Mouse (Mus musculus): ENCODE measurements around the gene Colgalt1. TPM values are rescaled to one million over a fixed set of nuclear protein-coding genes. Genes with fewer than 3 reads are reported as not detected.

The Colgalt1 gene
- polyA plus RNA-seq, 1 experiment from 2014 or later = 45.2 TPM

- Histone ChIP-seq H3K9me3 (replicated peaks; ENCODE audit: control insufficient read depth, low read length) (no peaks in the 10 kb centered on the region), H3K27ac (replicated peaks; ENCODE audit: low read depth, low read length) (peak overlapping the region; percentile 94), H3K4me1 (ENCODE audit: control insufficient read depth, insufficient read depth, low read length) (peaks cover 3% of the 10 kb centered on the region; the same call in 1 of the 2 replicates), H3K9ac (replicated peaks; ENCODE audit: low read length) (peak overlapping the region; percentile 94), H3K4me3 (ENCODE audit: low read depth, low read length) (peak overlapping the region; percentile 84), H3K36me3 (replicated peaks; ENCODE audit: control insufficient read depth, insufficient read depth, low read depth, low read length) (no peaks in the 10 kb centered on the region), H3K27me3 (ENCODE audit: control insufficient read depth, insufficient read depth, low read length) (no peaks in the 10 kb centered on the region), H3K4me2 (ENCODE audit: low read depth, low read length) (peak overlapping the region; percentile 78)
- WGBS = 5% methylated on average over 60 of the region's 60 CpGs
- ATAC-seq (replicated peaks; ENCODE audit: insufficient number of reproducible peaks, low FRiP score, low TSS enrichment, low read depth) (peak; percentile 49; the same call in 1 of the 2 replicates), DNase-seq (ENCODE audit: low spot score) (peak; percentile 59)
These were observed 18.2 kb upstream of the Colgalt1 start for GRCm38 (mm10) chr8:71592374-71593170.

- no peak overlapping the region for H3K27ac ChIP-seq (replicated peaks; ENCODE audit: low read depth, low read length)
- no peaks in the 10 kb centered on the region for H3K36me3 ChIP-seq (replicated peaks; ENCODE audit: control insufficient read depth, insufficient read depth, low read depth, low read length)
- DNase-seq (ENCODE audit: low spot score) = no peak
- no peak overlapping the region for H3K4me2 ChIP-seq (ENCODE audit: low read depth, low read length)
- peaks cover 3% of the 10 kb centered on the region; the same call in 1 of the 2 replicates for H3K4me1 ChIP-seq (ENCODE audit: control insufficient read depth, insufficient read depth, low read length)
- H3K9ac ChIP-seq (replicated peaks; ENCODE audit: low read length) = no peak overlapping the region
- H3K9me3 ChIP-seq (replicated peaks; ENCODE audit: control insufficient read depth, low read length) = no peaks in the 10 kb centered on the region
- ATAC-seq (replicated peaks; ENCODE audit: insufficient number of reproducible peaks, low FRiP score, low TSS enrichment, low read depth) = no peak
- H3K4me3 ChIP-seq (ENCODE audit: low read depth, low read length) = no peak overlapping the region; the same call in 1 of the 2 replicates
- WGBS = 91% methylated on average over 8 of the region's 8 CpGs
- H3K27me3 ChIP-seq (ENCODE audit: control insufficient read depth, insufficient read depth, low read length) = no peaks in the 10 kb centered on the region
These were observed 17.1 kb upstream of the Colgalt1 start for GRCm38 (mm10) chr8:71593556-71594323.

GRCm38 (mm10) chr8:71594324-71594722 lies 16.5 kb upstream of the Colgalt1 start:
- Histone ChIP-seq H3K36me3 (replicated peaks; ENCODE audit: control insufficient read depth, insufficient read depth, low read depth, low read length) (no peaks in the 10 kb centered on the region), H3K27ac (replicated peaks; ENCODE audit: low read depth, low read length) (no peak overlapping the region), H3K9ac (replicated peaks; ENCODE audit: low read length) (no peak overlapping the region; the same call in 1 of the 2 replicates), H3K4me1 (ENCODE audit: control insufficient read depth, insufficient read depth, low read length) (peaks cover 3% of the 10 kb centered on the region; the same call in 1 of the 2 replicates), H3K4me3 (ENCODE audit: low read depth, low read length) (no peak overlapping the region; the same call in 1 of the 2 replicates), H3K9me3 (replicated peaks; ENCODE audit: control insufficient read depth, low read length) (no peaks in the 10 kb centered on the region), H3K4me2 (ENCODE audit: low read depth, low read length) (no peak overlapping the region), H3K27me3 (ENCODE audit: control insufficient read depth, insufficient read depth, low read length) (no peaks in the 10 kb centered on the region)
- ATAC-seq (replicated peaks; ENCODE audit: insufficient number of reproducible peaks, low FRiP score, low TSS enrichment, low read depth) (no peak), DNase-seq (ENCODE audit: low spot score) (no peak)
- 85% methylated on average over 4 of the region's 4 CpGs for WGBS

DNA sequence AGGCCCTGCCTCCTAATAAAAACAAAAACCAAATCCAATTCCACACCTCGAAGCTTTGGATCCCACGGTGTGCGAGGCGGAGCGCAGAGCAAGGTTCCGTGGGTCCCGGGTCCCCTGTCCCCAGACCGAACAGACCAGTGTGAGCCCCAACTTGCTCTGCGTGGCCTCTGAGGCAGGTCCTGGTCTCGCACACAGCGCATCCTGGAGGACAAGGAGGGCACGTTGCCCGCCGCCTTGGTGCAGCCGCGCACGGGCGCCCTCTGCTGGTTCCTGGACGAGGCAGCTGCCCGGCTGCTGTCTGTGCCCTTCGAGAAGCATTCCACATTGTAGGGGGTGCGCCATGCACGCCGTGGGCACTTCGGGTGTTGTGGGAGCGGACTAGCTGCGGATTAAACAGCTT lies 14.9 kb upstream of the Colgalt1 start:
- DNase-seq (ENCODE audit: low spot score) (peak; percentile 84), ATAC-seq (replicated peaks; ENCODE audit: insufficient number of reproducible peaks, low FRiP score, low TSS enrichment, low read depth) (0 out of 2 replicates have a peak, but pooled peaks have one; percentile 18)
- no peak overlapping the region for H3K27ac ChIP-seq (replicated peaks; ENCODE audit: low read depth, low read length)
- 10% methylated on average over 27 of the region's 27 CpGs for WGBS
- H3K36me3 ChIP-seq (replicated peaks; ENCODE audit: control insufficient read depth, insufficient read depth, low read depth, low read length) = no peaks in the 10 kb centered on the region
- no peak overlapping the region for H3K9ac ChIP-seq (replicated peaks; ENCODE audit: low read length)
- peaks cover 3% of the 10 kb centered on the region; the same call in 1 of the 2 replicates for H3K4me1 ChIP-seq (ENCODE audit: control insufficient read depth, insufficient read depth, low read length)
- no peak overlapping the region for H3K4me3 ChIP-seq (ENCODE audit: low read depth, low read length)
- no peaks in the 10 kb centered on the region for H3K27me3 ChIP-seq (ENCODE audit: control insufficient read depth, insufficient read depth, low read length)
- H3K9me3 ChIP-seq (replicated peaks; ENCODE audit: control insufficient read depth, low read length) = no peaks in the 10 kb centered on the region
- H3K4me2 ChIP-seq (ENCODE audit: low read depth, low read length) = no peak overlapping the region

- Histone ChIP-seq H3K4me2 (ENCODE audit: low read depth, low read length) (no peak overlapping the region), H3K27me3 (ENCODE audit: control insufficient read depth, insufficient read depth, low read length) (peaks cover under 1% of the 10 kb centered on the region; the same call in 1 of the 2 replicates), H3K9ac (replicated peaks; ENCODE audit: low read length) (no peak overlapping the region), H3K27ac (replicated peaks; ENCODE audit: low read depth, low read length) (no peak overlapping the region), H3K4me3 (ENCODE audit: low read depth, low read length) (no peak overlapping the region), H3K4me1 (ENCODE audit: control insufficient read depth, insufficient read depth, low read length) (peaks cover 3% of the 10 kb centered on the region; the same call in 1 of the 2 replicates), H3K9me3 (replicated peaks; ENCODE audit: control insufficient read depth, low read length) (no peaks in the 10 kb centered on the region), H3K36me3 (replicated peaks; ENCODE audit: control insufficient read depth, insufficient read depth, low read depth, low read length) (no peaks in the 10 kb centered on the region)
- no peak for DNase-seq (ENCODE audit: low spot score)
- 54% methylated on average over 6 of the region's 6 CpGs for WGBS
- ATAC-seq (replicated peaks; ENCODE audit: insufficient number of reproducible peaks, low FRiP score, low TSS enrichment, low read depth) = no peak
These were observed 14.4 kb upstream of the Colgalt1 start for GRCm38 (mm10) chr8:71596384-71596783.

- DNase-seq (ENCODE audit: low spot score) (no peak), ATAC-seq (replicated peaks; ENCODE audit: insufficient number of reproducible peaks, low FRiP score, low TSS enrichment, low read depth) (no peak)
- peaks cover 5% of the 10 kb centered on the region for H3K27me3 ChIP-seq (ENCODE audit: control insufficient read depth, insufficient read depth, low read length)
- 85% methylated on average over 4 of the region's 4 CpGs for WGBS
- H3K9me3 ChIP-seq (replicated peaks; ENCODE audit: control insufficient read depth, low read length) = no peaks in the 10 kb centered on the region
- H3K36me3 ChIP-seq (replicated peaks; ENCODE audit: control insufficient read depth, insufficient read depth, low read depth, low read length) = no peaks in the 10 kb centered on the region
- H3K4me1 ChIP-seq (ENCODE audit: control insufficient read depth, insufficient read depth, low read length) = peaks cover 3% of the 10 kb centered on the region; the same call in 1 of the 2 replicates
- no peak overlapping the region for H3K4me2 ChIP-seq (ENCODE audit: low read depth, low read length)
- no peak overlapping the region for H3K9ac ChIP-seq (replicated peaks; ENCODE audit: low read length)
- H3K27ac ChIP-seq (replicated peaks; ENCODE audit: low read depth, low read length) = no peak overlapping the region
- no peak overlapping the region for H3K4me3 ChIP-seq (ENCODE audit: low read depth, low read length)
These were observed 14.0 kb upstream of the Colgalt1 start for GRCm38 (mm10) chr8:71596798-71597197.

GRCm38 (mm10) chr8:71597451-71597850 lies 13.3 kb upstream of the Colgalt1 start, which contains the start of gene Fam129c:
Gene Fam129c, plus strand, starts transcription at chr8:71597648.
- Histone ChIP-seq H3K36me3 (replicated peaks; ENCODE audit: control insufficient read depth, insufficient read depth, low read depth, low read length) (no peaks in the 10 kb centered on the region), H3K4me2 (ENCODE audit: low read depth, low read length) (no peak within 1 kb of the TSS), H3K9ac (replicated peaks; ENCODE audit: low read length) (no peak within 1 kb of the TSS), H3K9me3 (replicated peaks; ENCODE audit: control insufficient read depth, low read length) (no peaks in the 10 kb centered on the region), H3K4me3 (ENCODE audit: low read depth, low read length) (no peak within 1 kb of the TSS), H3K4me1 (ENCODE audit: control insufficient read depth, insufficient read depth, low read length) (peaks cover 4% of the 10 kb centered on the region), H3K27ac (replicated peaks; ENCODE audit: low read depth, low read length) (no peak within 1 kb of the TSS), H3K27me3 (ENCODE audit: control insufficient read depth, insufficient read depth, low read length) (peaks cover 11% of the 10 kb centered on the region)
- ATAC-seq (replicated peaks; ENCODE audit: insufficient number of reproducible peaks, low FRiP score, low TSS enrichment, low read depth) (no peak), DNase-seq (ENCODE audit: low spot score) (no peak)
- WGBS = 70% methylated on average over 3 of the region's 3 CpGs
